ENCODE assay signal across 8 mouse cellular contexts in genomic region chr6:30174461-30175224, GRCm38 (mm10).
DNase-seq lines count a peak whose midpoint lies in the region; ATAC-seq and TF ChIP-seq lines count a peak whose summit lies in the region.

No protein-coding gene starts in this region.

- ATAC-seq in heart, embryonic 15.5 days (replicated peaks; ENCODE audit: insufficient number of reproducible peaks, insufficient read depth, low FRiP score, low read depth) = no peak
- no peak for ATAC-seq in G1E (ENCODE audit: extremely low read depth, insufficient number of reproducible peaks, low FRiP score, poor library complexity, severe bottlenecking)
- ATAC-seq in forebrain, embryonic 16.5 days = 0 out of 2 replicates have a peak, but pooled peaks have one; percentile 5
- peak; percentile 11 for ATAC-seq in lung, postnatal 0 days

- no peak for DNase-seq in heart, adult 9 months (ENCODE audit: low spot score in 2 of 2)
- DNase-seq in G1E (ENCODE audit: low spot score) = no peak
- DNase-seq in lung, postnatal 0 days (ENCODE audit: low spot score) = no peak
- peak; percentile 25 for DNase-seq in thymus, postnatal 25 days
- DNase-seq in left cerebral cortex, postnatal 36 days (ENCODE audit: low spot score in 2 of 2) = no peak
- no peak for DNase-seq in right cerebral cortex, postnatal 36 days (ENCODE audit: low spot score in 2 of 2)

- peak overlapping the region; percentile 68 for H3K4me2 ChIP-seq in heart, embryonic 15.5 days
- peak overlapping the region; percentile 34 for H3K4me2 ChIP-seq in forebrain, embryonic 16.5 days (ENCODE audit: low read length)
- peak overlapping the region; percentile 59 for H3K4me2 ChIP-seq in lung, postnatal 0 days (replicated peaks; ENCODE audit: low read depth, low read length)

- no peak for TF ChIP-seq CTCF in G1E (IDR thresholded peaks at IDR 0.05; ENCODE audit: low read depth, low read length)
- no peak for TF ChIP-seq CTCF in lung, postnatal 0 days (IDR thresholded peaks at IDR 0.05)

- no peaks in the 10 kb centered on the region for H3K9me3 ChIP-seq in heart, embryonic 15.5 days (replicated peaks)
- H3K9me3 ChIP-seq in G1E (replicated peaks) = peaks cover 8% of the 10 kb centered on the region; the same call in 1 of the 2 replicates
- H3K9me3 ChIP-seq in forebrain, embryonic 16.5 days (ENCODE audit: control insufficient read depth, low read length) = no peaks in the 10 kb centered on the region
- no peaks in the 10 kb centered on the region for H3K9me3 ChIP-seq in lung, postnatal 0 days (ENCODE audit: low read length)

- TF ChIP-seq EP300 in lung, postnatal 0 days (IDR thresholded peaks at IDR 0.05) = no peak

- peaks cover 98% of the 10 kb centered on the region for H3K27me3 ChIP-seq in heart, embryonic 15.5 days
- peaks cover 94% of the 10 kb centered on the region for H3K27me3 ChIP-seq in G1E (ENCODE audit: insufficient read depth, low read length)
- H3K27me3 ChIP-seq in forebrain, embryonic 16.5 days (replicated peaks; ENCODE audit: control insufficient read depth, insufficient read depth, low read length) = peaks cover 73% of the 10 kb centered on the region
- H3K27me3 ChIP-seq in lung, postnatal 0 days (replicated peaks; ENCODE audit: insufficient read depth, low read length) = peaks cover 87% of the 10 kb centered on the region

- no peaks in the 10 kb centered on the region for H3K36me3 ChIP-seq in heart, embryonic 15.5 days
- no peaks in the 10 kb centered on the region for H3K36me3 ChIP-seq in G1E (replicated peaks)
- H3K36me3 ChIP-seq in forebrain, embryonic 16.5 days (ENCODE audit: control insufficient read depth, insufficient read depth) = no peaks in the 10 kb centered on the region
- H3K36me3 ChIP-seq in lung, postnatal 0 days (ENCODE audit: insufficient read depth, low read length) = no peaks in the 10 kb centered on the region

- H3K4me3 ChIP-seq in heart, embryonic 15.5 days = peak overlapping the region; percentile 45
- H3K4me3 ChIP-seq in G1E (ENCODE audit: low read depth, low read length) = peak overlapping the region; percentile 71
- peak overlapping the region; percentile 22; the same call in 1 of the 2 replicates for H3K4me3 ChIP-seq in forebrain, embryonic 16.5 days (replicated peaks; ENCODE audit: low read length)
- peak overlapping the region; percentile 40 for H3K4me3 ChIP-seq in lung, postnatal 0 days (ENCODE audit: low read depth, low read length)

- H3K27ac ChIP-seq in heart, embryonic 15.5 days = no peak overlapping the region
- H3K27ac ChIP-seq in forebrain, embryonic 16.5 days (ENCODE audit: low read length) = no peak overlapping the region
- H3K27ac ChIP-seq in lung, postnatal 0 days (ENCODE audit: low read length) = no peak overlapping the region

- intact Hi-C loops in left cerebral cortex, postnatal 36 days (cut with DNase I) = no loop called here

- H3K4me1 ChIP-seq in heart, embryonic 15.5 days (replicated peaks) = peaks cover 53% of the 10 kb centered on the region
- peaks cover 46% of the 10 kb centered on the region for H3K4me1 ChIP-seq in G1E (ENCODE audit: insufficient read depth, low read depth, low read length)
- peaks cover 37% of the 10 kb centered on the region for H3K4me1 ChIP-seq in forebrain, embryonic 16.5 days (replicated peaks; ENCODE audit: control insufficient read depth, insufficient read depth, low read length)
- H3K4me1 ChIP-seq in lung, postnatal 0 days (ENCODE audit: insufficient read depth, low read depth, low read length) = peaks cover 14% of the 10 kb centered on the region; the same call in 1 of the 2 replicates

- no peak overlapping the region for H3K9ac ChIP-seq in heart, embryonic 15.5 days
- H3K9ac ChIP-seq in forebrain, embryonic 16.5 days (replicated peaks; ENCODE audit: low read depth, low read length) = no peak overlapping the region
- H3K9ac ChIP-seq in lung, postnatal 0 days (replicated peaks; ENCODE audit: low read depth) = no peak overlapping the region

- WGBS in heart, embryonic 15.5 days = 1% methylated on average over 33 of the region's 33 CpGs
- WGBS in forebrain, embryonic 16.5 days = under 1% methylated on average over 33 of the region's 33 CpGs
- WGBS in lung, postnatal 0 days = 2% methylated on average over 26 of the region's 33 CpGs

Comparison
In these comparisons a context has a peak if more than half of its experiments do, and no peak if none do; other contexts are left out.
1. ATAC-seq: peak in forebrain, embryonic 16.5 days (single experiment) and lung, postnatal 0 days (single experiment); none in heart, embryonic 15.5 days (single experiment) and G1E (single experiment).
2. Peak in every context shown above with its lines, with median percentiles within 50 percentile points of each other: H3K4me2 ChIP-seq and H3K4me3 ChIP-seq.